Mouse (Mus musculus): Measurements from ENCODE around the gene Ccdc87.

DNA sequence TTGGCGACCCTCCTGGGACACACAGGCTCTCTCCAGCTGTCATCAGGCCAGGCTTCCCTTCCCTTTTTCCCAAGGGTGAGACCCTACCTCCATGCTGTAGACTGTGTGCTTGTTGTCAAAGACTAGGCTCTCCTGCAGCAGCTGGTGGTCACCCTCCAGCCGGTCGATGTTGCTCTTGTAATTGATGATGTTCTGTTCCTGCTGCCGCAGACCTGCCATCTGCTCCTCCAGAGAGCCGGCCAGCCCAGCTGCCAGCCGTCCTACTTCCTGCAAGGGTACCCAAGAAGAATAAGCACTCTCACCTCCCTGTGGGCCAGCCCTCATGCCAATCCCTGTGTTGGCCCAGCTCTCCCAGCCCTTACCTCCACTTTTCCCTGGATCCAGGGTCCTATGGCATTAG is 23.9 kb downstream of the Ccdc87 start:
- no peak for TF ChIP-seq CTCF (IDR thresholded peaks at IDR 0.05)
- no peak for TF ChIP-seq EP300 (IDR thresholded peaks at IDR 0.05)
